Mouse (Mus musculus): ENCODE measurements around the gene Tmem82. TPM values are rescaled to one million over a fixed set of nuclear protein-coding genes. Genes with fewer than 3 reads are reported as not detected.

The Tmem82 gene
- polyA plus RNA-seq, 1 experiment from 2014 or later: 0.99 TPM

- no peaks in the 10 kb centered on the region for H3K9me3 ChIP-seq (ENCODE audit: control insufficient read depth, low read length)
- 62% methylated on average over 11 of the region's 11 CpGs for WGBS
- no peak within 1 kb of the TSS for H3K4me3 ChIP-seq (ENCODE audit: low read length)
- H3K27ac ChIP-seq (ENCODE audit: low read length): peak within 1 kb of the TSS; percentile 72
- no peaks in the 10 kb centered on the region for H3K27me3 ChIP-seq (ENCODE audit: control insufficient read depth, insufficient read depth, low read depth, low read length)
- peak; percentile 32; the same call in 1 of the 2 replicates for ATAC-seq (ENCODE audit: low read depth)
- H3K36me3 ChIP-seq (ENCODE audit: control insufficient read depth, insufficient read depth, low read length): no peaks in the 10 kb centered on the region
- peaks cover 35% of the 10 kb centered on the region for H3K4me1 ChIP-seq (replicated peaks; ENCODE audit: control insufficient read depth, insufficient read depth, low read length)
- H3K9ac ChIP-seq (ENCODE audit: low read length): no peak within 1 kb of the TSS
- no peak within 1 kb of the TSS for H3K4me2 ChIP-seq (ENCODE audit: low read depth, low read length)
Observed at GRCm38 (mm10) chr4:141605861-141606260, 12.6 kb downstream of the Tmem82 start, which contains the start of gene Fblim1. Fblim1 (minus strand) TSS chr4:141606096.

DNA sequence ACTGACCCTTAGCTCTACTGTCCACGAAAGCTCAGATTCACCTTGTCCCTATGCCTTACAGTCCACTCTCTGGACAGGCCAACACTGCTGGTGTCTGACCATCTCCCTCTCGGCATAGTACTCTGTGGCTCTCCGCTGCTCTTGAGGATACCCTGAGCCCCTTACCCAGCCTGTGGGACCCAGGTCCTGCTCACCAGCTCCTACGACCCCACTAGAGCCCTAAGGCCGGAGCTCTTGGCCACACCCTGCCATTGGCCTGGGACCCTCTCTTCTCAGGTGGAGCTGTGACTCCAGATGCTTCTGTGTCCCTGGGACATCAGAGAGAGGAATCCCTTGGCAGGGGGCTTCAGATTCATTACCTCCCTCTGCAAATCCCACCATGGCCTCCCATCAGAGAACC, 13.0 kb downstream of the Tmem82 start:
- Histone ChIP-seq H3K27ac (ENCODE audit: low read length) (peak overlapping the region; percentile 72; the same call in 1 of the 2 replicates), H3K36me3 (ENCODE audit: control insufficient read depth, insufficient read depth, low read length) (no peaks in the 10 kb centered on the region), H3K9ac (ENCODE audit: low read length) (no peak overlapping the region), H3K4me2 (ENCODE audit: low read depth, low read length) (no peak overlapping the region), H3K27me3 (ENCODE audit: control insufficient read depth, insufficient read depth, low read depth, low read length) (no peaks in the 10 kb centered on the region), H3K9me3 (ENCODE audit: control insufficient read depth, low read length) (no peaks in the 10 kb centered on the region), H3K4me3 (ENCODE audit: low read length) (no peak overlapping the region), H3K4me1 (replicated peaks; ENCODE audit: control insufficient read depth, insufficient read depth, low read length) (peaks cover 37% of the 10 kb centered on the region)
- WGBS: 84% methylated on average over 5 of the region's 5 CpGs
- no peak for ATAC-seq (ENCODE audit: low read depth)

- Histone ChIP-seq H3K4me1 (replicated peaks; ENCODE audit: control insufficient read depth, insufficient read depth, low read length) (peaks cover 41% of the 10 kb centered on the region), H3K9ac (ENCODE audit: low read length) (peak overlapping the region; percentile 27), H3K4me2 (ENCODE audit: low read depth, low read length) (no peak overlapping the region), H3K36me3 (ENCODE audit: control insufficient read depth, insufficient read depth, low read length) (no peaks in the 10 kb centered on the region), H3K27ac (ENCODE audit: low read length) (peak overlapping the region; percentile 77), H3K27me3 (ENCODE audit: control insufficient read depth, insufficient read depth, low read depth, low read length) (no peaks in the 10 kb centered on the region), H3K9me3 (ENCODE audit: control insufficient read depth, low read length) (no peaks in the 10 kb centered on the region), H3K4me3 (ENCODE audit: low read length) (no peak overlapping the region)
- peak; percentile 75 for ATAC-seq (ENCODE audit: low read depth)
- WGBS: 12% methylated on average over 8 of the region's 8 CpGs
Observed at GRCm38 (mm10) chr4:141604493-141604892, 13.9 kb downstream of the Tmem82 start.

- H3K4me1 ChIP-seq (replicated peaks; ENCODE audit: control insufficient read depth, insufficient read depth, low read length): peaks cover 39% of the 10 kb centered on the region
- peak overlapping the region; percentile 27; the same call in 1 of the 2 replicates for H3K9ac ChIP-seq (ENCODE audit: low read length)
- H3K9me3 ChIP-seq (ENCODE audit: control insufficient read depth, low read length): no peaks in the 10 kb centered on the region
- ATAC-seq (ENCODE audit: low read depth): no peak
- H3K4me3 ChIP-seq (ENCODE audit: low read length): no peak overlapping the region
- 56% methylated on average over 4 of the region's 4 CpGs for WGBS
- no peak overlapping the region for H3K4me2 ChIP-seq (ENCODE audit: low read depth, low read length)
- peak overlapping the region; percentile 77 for H3K27ac ChIP-seq (ENCODE audit: low read length)
- no peaks in the 10 kb centered on the region for H3K36me3 ChIP-seq (ENCODE audit: control insufficient read depth, insufficient read depth, low read length)
- no peaks in the 10 kb centered on the region for H3K27me3 ChIP-seq (ENCODE audit: control insufficient read depth, insufficient read depth, low read depth, low read length)
Observed at GRCm38 (mm10) chr4:141603921-141604320, 14.5 kb downstream of the Tmem82 start.

GRCm38 (mm10) chr4:141602523-141603223, 15.8 kb downstream of the Tmem82 start:
- no peaks in the 10 kb centered on the region for H3K9me3 ChIP-seq (ENCODE audit: control insufficient read depth, low read length)
- no peak overlapping the region for H3K9ac ChIP-seq (ENCODE audit: low read length)
- peak overlapping the region; percentile 11 for H3K27ac ChIP-seq (ENCODE audit: low read length)
- 66% methylated on average over 11 of the region's 11 CpGs for WGBS
- no peaks in the 10 kb centered on the region for H3K36me3 ChIP-seq (ENCODE audit: control insufficient read depth, insufficient read depth, low read length)
- ATAC-seq (ENCODE audit: low read depth): no peak
- H3K4me3 ChIP-seq (ENCODE audit: low read length): no peak overlapping the region
- H3K4me1 ChIP-seq (replicated peaks; ENCODE audit: control insufficient read depth, insufficient read depth, low read length): peaks cover 45% of the 10 kb centered on the region
- no peak overlapping the region for H3K4me2 ChIP-seq (ENCODE audit: low read depth, low read length)
- no peaks in the 10 kb centered on the region for H3K27me3 ChIP-seq (ENCODE audit: control insufficient read depth, insufficient read depth, low read depth, low read length)

- WGBS: 67% methylated on average over 12 of the region's 12 CpGs
Observed at GRCm38 (mm10) chr4:141601148-141601862, 17.1 kb downstream of the Tmem82 start.

GRCm38 (mm10) chr4:141600364-141600763, 18.1 kb downstream of the Tmem82 start:
- H3K4me3 ChIP-seq (ENCODE audit: low read length): no peak overlapping the region
- no peaks in the 10 kb centered on the region for H3K9me3 ChIP-seq (ENCODE audit: control insufficient read depth, low read length)
- no peak overlapping the region for H3K4me2 ChIP-seq (ENCODE audit: low read depth, low read length)
- peaks cover 42% of the 10 kb centered on the region for H3K4me1 ChIP-seq (replicated peaks; ENCODE audit: control insufficient read depth, insufficient read depth, low read length)
- H3K27me3 ChIP-seq (ENCODE audit: control insufficient read depth, insufficient read depth, low read depth, low read length): no peaks in the 10 kb centered on the region
- no peak for ATAC-seq (ENCODE audit: low read depth)
- WGBS: 46% methylated on average over 6 of the region's 6 CpGs
- H3K36me3 ChIP-seq (ENCODE audit: control insufficient read depth, insufficient read depth, low read length): no peaks in the 10 kb centered on the region
- no peak overlapping the region for H3K9ac ChIP-seq (ENCODE audit: low read length)
- peak overlapping the region; percentile 55; the same call in 1 of the 2 replicates for H3K27ac ChIP-seq (ENCODE audit: low read length)

More at GRCm38 (mm10) chr4:141601148-141601862, 17.1 kb downstream of the Tmem82 start:
- no peak for ATAC-seq (ENCODE audit: low read depth)
- H3K4me2 ChIP-seq (ENCODE audit: low read depth, low read length): no peak overlapping the region
- no peaks in the 10 kb centered on the region for H3K27me3 ChIP-seq (ENCODE audit: control insufficient read depth, insufficient read depth, low read depth, low read length)
- no peak overlapping the region for H3K4me3 ChIP-seq (ENCODE audit: low read length)
- no peak overlapping the region for H3K9ac ChIP-seq (ENCODE audit: low read length)
- H3K9me3 ChIP-seq (ENCODE audit: control insufficient read depth, low read length): no peaks in the 10 kb centered on the region
- H3K4me1 ChIP-seq (replicated peaks; ENCODE audit: control insufficient read depth, insufficient read depth, low read length): peaks cover 46% of the 10 kb centered on the region
- no peaks in the 10 kb centered on the region for H3K36me3 ChIP-seq (ENCODE audit: control insufficient read depth, insufficient read depth, low read length)
- no peak overlapping the region for H3K27ac ChIP-seq (ENCODE audit: low read length)

GRCm38 (mm10) chr4:141599251-141600141, 18.9 kb downstream of the Tmem82 start:
- under 1% methylated on average over 39 of the region's 57 CpGs for WGBS
- Histone ChIP-seq H3K9me3 (ENCODE audit: control insufficient read depth, low read length) (no peaks in the 10 kb centered on the region), H3K4me2 (ENCODE audit: low read depth, low read length) (peak overlapping the region; percentile 90), H3K4me1 (replicated peaks; ENCODE audit: control insufficient read depth, insufficient read depth, low read length) (peaks cover 33% of the 10 kb centered on the region), H3K27me3 (ENCODE audit: control insufficient read depth, insufficient read depth, low read depth, low read length) (no peaks in the 10 kb centered on the region), H3K27ac (ENCODE audit: low read length) (peak overlapping the region; percentile 93), H3K36me3 (ENCODE audit: control insufficient read depth, insufficient read depth, low read length) (peaks cover 4% of the 10 kb centered on the region), H3K9ac (ENCODE audit: low read length) (peak overlapping the region; percentile 86), H3K4me3 (ENCODE audit: low read length) (peak overlapping the region; percentile 74)
- peak; percentile 18; the same call in 1 of the 2 replicates for ATAC-seq (ENCODE audit: low read depth)

Measured in lung, embryonic 16.5 days (tissue).